Mouse (Mus musculus): ENCODE data around the gene Ino80d. TPM values are rescaled to one million over a fixed set of nuclear protein-coding genes. Genes with fewer than 3 reads are reported as not detected.

Gene Ino80d
- polyA plus RNA-seq, 1 experiment = 9.7 TPM

DNA sequence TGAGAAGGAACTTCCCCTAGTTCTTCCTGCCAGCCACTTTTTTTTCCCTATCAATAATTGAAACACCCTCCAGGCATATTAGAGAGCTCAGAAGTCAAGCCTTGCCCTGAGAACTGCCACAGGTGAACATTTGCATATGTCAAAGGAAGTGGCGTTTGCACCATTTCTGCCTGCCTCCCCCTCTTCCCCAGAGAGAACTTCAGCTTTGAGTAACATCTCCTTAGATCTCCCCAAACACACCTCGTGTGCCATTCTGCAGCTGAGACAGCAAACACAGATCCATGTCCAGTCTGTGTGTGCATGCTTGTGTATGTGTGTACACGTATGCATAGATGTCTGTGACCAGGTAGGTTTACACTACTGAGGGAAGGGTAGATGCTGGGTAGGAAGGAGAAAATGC is 112.6 kb downstream of the Ino80d start:
- DNase-seq (ENCODE audit: extremely low spot score in 1 of 2, low spot score in 1 of 2) = no peak

DNA sequence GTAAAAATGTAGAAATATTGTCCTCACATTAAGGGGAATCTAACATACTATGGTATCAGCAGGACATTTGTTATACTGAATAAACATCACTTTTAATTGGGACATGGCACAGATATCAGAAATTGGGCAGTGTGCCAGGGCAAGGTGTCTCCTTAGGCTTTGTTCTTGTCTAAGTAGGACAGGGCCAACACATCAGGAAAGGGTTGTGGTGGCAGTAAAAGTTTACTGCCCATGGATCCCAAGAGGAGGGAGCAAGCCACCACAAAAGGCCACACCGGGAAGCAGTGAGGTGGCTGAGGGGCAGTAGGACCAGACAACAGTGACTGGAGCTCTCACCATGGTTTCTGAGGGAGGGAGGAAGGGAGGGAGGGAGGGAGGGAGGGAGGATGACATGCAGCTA is 121.1 kb downstream of the Ino80d start:
- no peak for DNase-seq (ENCODE audit: extremely low spot score in 1 of 2, low spot score in 1 of 2)

DNA sequence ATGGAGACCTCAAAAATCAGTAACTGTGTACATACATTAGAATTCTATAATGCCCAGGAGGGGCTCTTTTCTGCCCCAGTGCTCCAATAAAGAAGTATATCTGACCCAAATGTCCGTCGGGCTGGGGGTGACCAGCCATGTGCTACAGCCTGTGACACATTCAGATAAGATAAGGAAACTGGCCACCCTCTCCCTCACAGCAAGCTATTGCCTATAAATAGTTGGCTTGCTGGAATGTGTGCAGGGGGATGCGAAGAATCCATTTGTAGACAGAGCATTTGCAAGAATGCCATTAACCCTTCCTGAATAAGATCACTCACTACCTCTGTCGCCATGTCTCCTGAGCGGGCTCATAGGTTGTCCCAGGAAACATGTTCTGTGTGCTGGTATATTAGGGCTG is 121.8 kb downstream of the Ino80d start:
- no peak for DNase-seq (ENCODE audit: extremely low spot score in 1 of 2, low spot score in 1 of 2)

DNA sequence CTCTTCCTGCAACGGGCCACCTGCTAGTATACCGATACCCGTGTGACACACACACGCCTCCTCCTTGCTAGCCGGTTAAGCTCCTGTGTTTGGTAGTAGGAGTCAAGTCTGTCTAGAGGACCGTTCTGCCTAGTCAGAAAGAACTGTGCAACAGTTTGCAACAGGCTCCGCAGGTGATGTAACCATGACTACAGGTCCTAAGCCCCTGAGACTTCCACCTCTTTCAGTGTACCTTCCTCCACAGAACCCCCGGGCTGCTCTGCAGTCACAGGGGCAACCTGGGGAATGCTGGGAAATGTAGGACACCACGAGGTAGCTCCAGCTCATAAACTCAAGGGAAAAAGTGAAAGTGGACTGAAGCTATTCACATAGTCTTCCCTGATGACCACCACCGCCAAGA is 123.4 kb downstream of the Ino80d start:
- no peak for DNase-seq (ENCODE audit: extremely low spot score in 1 of 2, low spot score in 1 of 2)

DNA sequence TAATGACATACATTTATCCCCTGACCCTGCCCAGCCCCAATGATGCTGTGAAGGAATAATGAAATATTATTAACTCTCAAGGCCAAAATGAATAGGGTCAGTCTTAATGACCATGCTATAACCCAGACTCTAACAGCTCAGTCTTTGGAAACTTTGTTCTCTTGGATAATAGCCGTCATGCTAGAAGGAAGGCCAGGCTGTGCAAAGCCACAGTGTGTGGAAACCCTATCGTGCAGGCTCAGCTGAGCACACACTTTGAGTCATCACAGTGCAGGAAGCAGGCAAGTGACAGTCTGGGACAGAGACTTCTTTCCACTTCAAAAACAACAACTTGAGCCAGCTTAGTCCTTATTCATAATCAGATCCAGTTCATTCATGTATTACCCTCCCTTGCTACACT is 126.9 kb downstream of the Ino80d start:
- no peak for DNase-seq (ENCODE audit: extremely low spot score in 1 of 2, low spot score in 1 of 2)

DNA sequence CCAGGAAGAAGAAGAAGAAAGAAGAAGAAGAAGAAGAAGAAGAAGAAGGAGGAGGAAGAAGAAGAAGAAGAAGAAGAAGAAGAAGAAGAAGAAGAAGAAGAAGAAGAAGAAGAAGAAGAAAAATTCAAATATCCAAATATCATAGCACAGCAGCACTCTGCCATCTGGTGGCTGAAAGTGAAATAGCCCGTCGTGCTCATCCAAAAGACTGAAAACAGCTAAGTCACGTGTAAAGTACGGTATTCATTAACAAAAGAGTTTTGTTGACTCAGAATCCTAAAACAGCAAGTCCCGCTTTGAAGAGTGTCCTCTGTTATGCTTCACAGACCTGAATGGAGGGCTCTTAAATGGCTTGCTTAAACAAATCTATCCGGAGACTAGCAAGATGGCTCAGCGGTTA is 128.2 kb downstream of the Ino80d start:
- peak in 1 of 2 experiments; percentile 80 for DNase-seq (ENCODE audit: extremely low spot score in 1 of 2, low spot score in 1 of 2)

DNA sequence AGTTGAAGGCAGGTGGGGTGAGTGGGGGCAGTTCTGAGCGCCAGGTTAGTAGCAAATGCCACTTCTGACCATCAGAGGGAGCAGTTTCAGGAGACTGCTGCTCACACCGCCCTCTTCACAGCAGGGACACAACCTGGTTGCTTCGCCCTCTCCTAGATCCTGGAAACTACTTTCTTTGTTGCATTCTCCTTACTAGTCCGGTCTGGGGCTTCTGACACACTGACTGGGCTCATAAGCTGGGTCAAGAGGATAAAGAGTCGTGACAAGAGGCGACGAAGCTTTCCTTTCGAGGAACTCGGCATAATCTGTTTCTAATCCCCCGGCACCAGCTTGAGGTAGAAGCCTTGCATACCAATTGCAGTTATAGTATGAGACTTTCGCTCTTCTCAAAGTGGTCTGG is 129.9 kb downstream of the Ino80d start:
- DNase-seq (ENCODE audit: extremely low spot score in 1 of 2, low spot score in 1 of 2) = peak in 1 of 2 experiments; percentile 76

DNA sequence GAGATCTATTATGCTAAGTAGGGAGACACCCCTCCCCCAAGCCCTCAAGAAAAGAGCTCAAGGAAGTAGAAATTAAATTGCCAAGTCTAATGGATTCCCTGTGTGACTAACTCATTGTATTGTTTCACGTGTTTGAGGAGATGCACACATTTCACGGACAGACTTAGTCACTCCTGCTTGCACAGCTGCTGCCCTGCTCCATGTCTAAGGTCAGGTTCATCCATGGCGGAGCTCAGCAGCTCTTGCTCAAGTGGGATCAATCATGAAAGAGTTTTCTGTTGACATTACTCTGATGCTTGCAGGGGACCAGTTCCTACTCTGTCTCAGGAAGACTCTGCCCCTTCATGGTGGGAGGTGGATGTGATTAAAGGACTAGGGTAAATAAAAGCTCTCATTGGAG is 137.7 kb downstream of the Ino80d start:
- no peak for DNase-seq (ENCODE audit: extremely low spot score in 1 of 2, low spot score in 1 of 2)

DNA sequence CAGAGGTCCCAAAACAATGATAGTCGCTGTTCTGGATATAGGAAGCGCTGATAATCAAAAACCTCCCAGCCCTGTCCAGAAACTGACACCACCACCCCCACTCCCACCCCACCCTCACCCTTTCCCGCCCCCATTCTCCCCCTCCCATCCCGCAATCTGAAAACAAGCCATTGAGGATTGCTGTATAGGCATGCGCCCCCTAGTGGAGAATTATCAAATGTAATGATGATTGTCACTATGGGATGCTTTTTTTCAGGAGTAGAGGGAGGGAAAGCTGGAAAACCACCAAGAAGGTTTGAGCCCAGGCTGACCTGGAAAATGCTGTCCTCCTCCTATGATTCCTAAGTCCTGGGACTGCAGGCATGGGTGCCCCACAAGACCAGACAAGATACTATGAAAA is 147.6 kb downstream of the Ino80d start:
- peak in 1 of 2 experiments; percentile 51 for DNase-seq (ENCODE audit: extremely low spot score in 1 of 2, low spot score in 1 of 2)

DNA sequence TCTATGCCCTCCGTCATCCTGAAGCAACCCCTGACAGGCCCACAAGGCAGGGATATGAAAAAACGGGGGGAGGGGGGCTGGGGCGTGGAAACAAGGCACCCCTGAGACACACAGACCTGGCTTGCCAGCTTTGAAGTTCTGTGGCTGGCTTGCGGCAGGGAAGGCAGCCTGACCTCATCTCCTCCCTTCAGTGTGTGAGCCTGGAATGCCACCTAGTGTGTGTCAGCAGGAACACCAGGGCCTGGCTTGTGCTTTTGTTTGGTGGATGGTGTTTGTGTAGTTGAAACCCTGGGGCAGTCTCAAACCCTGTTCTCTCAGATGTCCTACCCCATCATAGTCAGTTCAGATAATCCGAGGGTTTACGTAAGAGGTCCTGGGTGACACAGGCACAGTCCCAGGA is 150.2 kb downstream of the Ino80d start:
- DNase-seq (ENCODE audit: extremely low spot score in 1 of 2, low spot score in 1 of 2) = peak; percentile 48 to 80

DNA sequence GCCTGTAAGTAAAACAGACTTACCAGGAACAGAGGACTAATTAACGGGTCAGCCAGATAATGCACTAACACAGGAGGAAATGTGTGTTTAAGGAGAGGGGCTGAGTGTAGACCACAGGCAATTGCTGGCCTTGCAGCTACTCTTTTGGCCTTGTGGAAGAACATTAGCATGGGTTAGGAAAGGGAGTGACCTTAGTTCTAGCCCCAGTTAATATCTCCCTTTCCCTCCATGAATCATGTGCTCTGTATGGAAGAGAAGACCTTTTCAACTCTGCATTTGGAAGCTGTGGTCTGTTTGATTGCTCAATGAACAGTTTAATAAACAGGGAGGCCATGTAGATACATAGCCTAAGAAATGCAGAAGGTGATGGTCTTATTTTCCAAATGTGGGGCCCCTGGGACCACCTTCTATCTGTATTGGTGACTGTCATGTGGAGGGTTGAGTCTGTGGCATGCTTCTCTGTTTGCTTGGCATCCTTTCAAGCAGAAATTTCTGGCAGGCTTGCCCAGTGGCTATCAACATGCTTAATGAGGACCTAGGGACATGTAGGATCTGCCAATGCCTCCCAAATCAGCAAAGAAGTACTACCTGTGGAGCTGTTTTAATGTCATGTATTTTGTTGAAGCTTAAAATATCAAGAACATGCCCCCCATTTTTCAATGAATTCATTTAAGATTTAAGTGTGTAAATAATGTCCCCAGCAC is 157.4 kb downstream of the Ino80d start:
- DNase-seq (ENCODE audit: extremely low spot score in 1 of 2, low spot score in 1 of 2) = no peak

DNA sequence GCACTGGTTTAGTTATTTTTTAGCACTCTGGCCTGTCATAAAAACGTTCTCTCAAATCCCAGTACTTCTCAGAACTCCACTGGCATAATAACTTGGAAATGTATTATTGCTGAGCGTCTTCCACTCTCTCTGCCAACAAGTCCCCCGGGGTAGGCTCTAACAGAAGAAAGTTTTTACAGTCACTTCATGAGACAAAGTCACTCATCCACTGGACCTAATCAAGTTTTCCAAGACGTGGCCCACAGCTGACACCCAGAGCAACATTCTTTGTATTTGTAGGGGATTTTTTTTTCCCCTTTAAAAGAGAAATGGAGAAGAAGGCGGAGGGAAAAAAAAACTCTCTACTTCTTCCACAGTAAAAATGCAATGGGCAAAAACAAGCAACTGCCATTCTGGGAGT is 157.9 kb downstream of the Ino80d start:
- no peak for DNase-seq (ENCODE audit: extremely low spot score in 1 of 2, low spot score in 1 of 2)

DNA sequence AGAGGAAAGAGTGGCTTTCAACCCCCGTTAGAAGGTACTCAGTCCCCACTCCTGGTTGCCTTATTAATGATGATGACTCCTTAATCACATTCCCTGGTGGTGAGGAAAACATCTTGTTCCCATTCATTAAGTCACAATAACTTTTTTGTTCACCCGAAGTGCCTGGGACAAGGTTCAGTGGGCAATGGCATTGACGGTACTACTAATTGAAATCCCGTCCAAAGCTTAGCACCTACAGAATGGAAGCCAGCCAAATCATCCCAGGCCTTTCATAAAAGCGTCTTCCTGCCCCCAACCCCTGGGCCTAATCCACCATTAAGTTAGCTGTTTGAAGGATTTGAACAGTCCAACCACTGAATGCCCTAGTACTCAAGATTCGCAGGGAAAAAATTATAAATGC is 159.1 kb downstream of the Ino80d start:
- no peak for DNase-seq (ENCODE audit: extremely low spot score in 1 of 2, low spot score in 1 of 2)

DNA sequence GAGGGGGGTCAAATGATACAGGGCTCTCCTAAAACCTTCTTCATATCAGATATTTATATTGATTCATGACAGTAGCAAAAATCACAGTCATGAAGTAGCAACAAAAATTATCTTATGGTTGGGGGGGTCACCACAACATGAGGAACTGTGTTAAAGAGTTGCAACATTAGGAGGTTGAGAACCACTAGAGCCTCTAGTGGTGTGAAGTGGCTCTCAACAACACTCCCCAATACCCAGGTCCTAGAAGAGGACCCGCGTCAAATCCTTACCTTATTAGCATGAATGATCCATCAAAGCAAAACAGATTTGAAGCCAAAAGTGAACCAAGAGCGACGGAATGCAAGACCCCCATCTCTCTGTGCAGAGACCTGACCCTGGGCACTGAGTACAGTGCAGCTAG is 161.4 kb downstream of the Ino80d start:
- DNase-seq (ENCODE audit: extremely low spot score in 1 of 2, low spot score in 1 of 2) = no peak

DNA sequence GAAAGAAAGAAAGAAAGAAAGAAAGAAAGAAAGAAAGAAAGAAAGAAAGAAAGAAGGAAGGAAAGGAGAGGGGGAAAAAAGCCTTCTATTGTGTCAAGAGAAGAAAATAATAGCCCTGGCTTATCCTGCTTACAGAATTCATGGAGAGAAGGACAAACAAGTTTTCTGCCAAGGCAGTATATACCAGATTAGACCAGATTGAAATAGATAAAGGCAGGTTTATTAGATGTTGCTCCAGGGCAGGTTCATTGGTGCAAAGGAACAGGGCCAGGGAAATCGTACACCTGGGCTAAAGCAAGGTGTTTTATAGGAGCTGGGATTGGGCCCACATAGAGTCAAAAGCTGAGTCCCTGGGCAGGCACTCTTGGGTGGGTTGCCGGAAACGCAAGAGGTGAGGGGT is 162.1 kb downstream of the Ino80d start:
- DNase-seq (ENCODE audit: extremely low spot score in 1 of 2, low spot score in 1 of 2) = no peak

DNA sequence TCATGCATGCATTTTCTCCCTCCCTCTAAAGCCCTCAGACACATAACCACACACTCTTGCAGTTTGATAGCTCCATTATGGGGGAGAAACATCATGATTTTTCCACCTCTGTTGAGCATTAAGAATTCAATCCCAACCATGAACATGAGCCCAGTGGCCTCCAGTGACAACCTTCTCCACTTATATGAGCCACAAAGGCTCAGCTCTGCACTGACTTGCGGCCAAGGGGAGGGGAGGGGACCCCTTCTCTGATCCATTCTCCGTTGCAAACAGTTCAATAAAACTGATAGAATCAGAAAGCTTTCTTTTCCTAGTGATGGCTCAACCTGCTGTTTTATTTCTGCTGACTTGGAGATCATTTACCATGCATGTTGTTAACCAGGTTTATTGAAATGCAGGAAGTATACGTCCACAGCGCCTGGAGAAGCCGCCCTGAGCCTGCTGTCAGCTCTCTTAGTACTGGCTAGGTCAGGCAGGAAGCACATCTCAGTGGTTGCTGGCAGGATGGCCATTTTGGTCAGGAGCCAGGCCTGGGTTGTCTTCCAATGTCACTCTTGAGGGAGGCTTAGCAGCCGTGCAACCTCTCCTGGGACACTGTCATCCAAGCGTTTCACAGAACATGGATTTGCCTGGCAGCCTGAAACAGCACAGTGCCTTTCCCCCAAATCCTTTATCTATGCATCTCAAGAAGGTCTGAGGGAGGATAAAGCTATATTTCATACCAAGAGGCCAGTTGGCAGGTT is 163.2 kb downstream of the Ino80d start:
- DNase-seq (ENCODE audit: extremely low spot score in 1 of 2, low spot score in 1 of 2) = no peak

DNA sequence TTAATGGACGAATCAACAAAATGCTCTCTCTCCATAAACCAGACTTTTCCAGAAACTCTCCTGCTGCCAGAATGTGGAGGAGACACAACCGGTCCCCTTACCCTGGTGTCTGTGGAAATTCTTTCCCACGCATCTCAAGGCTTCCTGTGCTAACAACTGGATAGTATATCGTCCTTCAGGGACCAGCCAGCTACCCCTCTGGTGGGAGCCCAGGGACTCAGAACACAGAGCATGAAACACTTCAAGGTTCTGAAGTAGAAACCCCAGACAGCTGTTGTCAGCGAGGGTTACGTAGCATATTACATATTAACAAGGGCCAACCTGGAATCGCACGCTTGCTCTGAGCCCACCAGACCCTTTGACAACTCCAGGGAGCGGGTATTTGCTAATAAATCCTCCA is 163.9 kb downstream of the Ino80d start:
- no peak for DNase-seq (ENCODE audit: extremely low spot score in 1 of 2, low spot score in 1 of 2)

DNA sequence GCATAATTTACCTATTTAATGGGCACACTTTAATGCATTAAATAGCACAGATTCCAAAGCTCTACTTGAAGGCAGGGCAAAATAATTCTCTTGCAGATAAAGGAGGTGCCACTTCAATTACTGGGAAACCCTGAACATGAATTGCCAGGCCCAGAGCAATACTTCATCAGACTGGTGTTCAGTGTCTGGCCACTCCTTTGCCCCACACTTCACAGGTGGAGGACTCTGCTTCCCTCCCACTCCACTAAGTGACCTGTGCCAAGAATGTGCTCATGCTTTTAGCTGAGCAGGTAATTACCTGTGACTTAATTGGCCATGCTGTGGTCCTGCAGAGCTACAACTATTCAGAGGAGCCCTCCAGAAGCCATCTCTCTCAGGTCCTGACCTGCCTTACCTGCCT is 166.7 kb downstream of the Ino80d start:
- no peak for DNase-seq (ENCODE audit: extremely low spot score in 1 of 2, low spot score in 1 of 2)

DNA sequence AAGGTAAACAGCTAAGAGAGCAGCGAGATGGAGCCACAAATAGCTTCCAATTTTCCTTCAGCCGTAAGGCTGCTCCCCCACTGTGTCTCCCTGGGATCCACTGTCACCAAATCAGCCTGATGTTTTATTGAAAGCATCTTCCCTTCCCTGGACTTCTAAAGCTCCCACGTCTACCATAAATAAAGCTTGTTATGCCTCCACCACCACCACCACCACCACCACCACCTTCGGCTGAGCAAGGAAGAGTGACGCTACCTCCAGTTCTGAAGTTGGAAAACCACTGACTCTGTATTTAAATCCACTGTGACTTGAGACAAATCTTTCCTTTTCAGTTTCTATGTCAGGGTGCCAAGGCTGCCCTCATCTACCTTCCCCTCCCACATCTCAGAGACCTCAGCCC is 167.5 kb downstream of the Ino80d start:
- peak in 1 of 2 experiments; percentile 35 for DNase-seq (ENCODE audit: extremely low spot score in 1 of 2, low spot score in 1 of 2)

DNA sequence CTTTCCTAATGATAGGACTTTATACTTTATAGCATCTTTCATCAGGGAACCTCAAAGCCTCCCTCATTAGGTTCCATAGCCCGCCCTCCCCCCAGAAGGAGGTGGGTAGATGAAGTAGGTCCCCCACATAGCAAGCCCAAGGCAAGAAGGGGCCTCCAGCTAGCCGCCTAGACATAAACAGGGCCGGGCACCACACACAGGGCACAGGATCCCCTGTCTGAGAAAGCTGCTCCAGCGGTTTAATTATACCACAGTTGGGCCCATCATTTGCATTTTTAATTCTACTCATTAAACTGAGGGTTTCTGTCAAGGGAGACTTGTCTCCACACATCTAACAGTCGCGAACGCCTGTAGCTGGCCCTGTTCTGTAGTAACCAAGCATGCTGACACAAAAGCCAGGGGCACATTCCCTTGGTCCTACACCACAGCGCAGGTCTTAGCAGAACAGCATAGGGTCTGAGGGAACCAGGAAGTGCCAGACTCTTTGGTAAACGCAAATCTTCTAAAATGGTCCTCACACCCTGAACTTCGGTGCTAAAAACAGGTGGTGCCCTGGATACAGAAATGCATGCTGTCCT is 179.6 kb downstream of the Ino80d start:
- DNase-seq (ENCODE audit: extremely low spot score in 1 of 2, low spot score in 1 of 2) = no peak

DNA sequence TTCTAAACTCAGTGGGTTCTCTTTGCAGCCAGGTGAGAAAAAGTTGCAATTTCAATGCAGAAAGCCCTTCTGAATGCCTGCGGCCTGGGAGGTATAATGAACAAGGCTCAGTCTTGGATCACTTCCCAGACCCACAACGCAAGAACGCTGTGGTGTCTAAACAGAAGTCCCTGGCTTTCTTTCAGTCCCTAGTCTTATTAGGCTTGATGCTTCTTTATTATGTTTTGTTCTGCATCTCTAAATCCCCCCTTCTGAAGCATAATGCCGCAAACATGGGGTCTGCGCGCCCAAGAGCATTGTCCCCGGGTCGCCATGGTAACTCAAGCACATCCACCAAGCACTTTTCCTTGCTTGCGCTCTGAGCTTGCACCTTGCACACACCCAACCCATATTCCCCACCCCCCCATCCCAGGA is 180.4 kb downstream of the Ino80d start:
- peak in 1 of 2 experiments; percentile 64 for DNase-seq (ENCODE audit: extremely low spot score in 1 of 2, low spot score in 1 of 2)

All from frontal cortex, adult 2 months (tissue).